Mouse (Mus musculus) cerebellum, postnatal 4 days (tissue): ENCODE measurements around the gene Hint1.

Experiments used
- DNase-seq, 2 experiments: peaks; one replicate each; pipeline ENCODE4 v3.0.0; 2022; ENCODE audit warnings: low spot score in 2 of 2, mixed read lengths in 1 of 2

Hint1 gene

DNA sequence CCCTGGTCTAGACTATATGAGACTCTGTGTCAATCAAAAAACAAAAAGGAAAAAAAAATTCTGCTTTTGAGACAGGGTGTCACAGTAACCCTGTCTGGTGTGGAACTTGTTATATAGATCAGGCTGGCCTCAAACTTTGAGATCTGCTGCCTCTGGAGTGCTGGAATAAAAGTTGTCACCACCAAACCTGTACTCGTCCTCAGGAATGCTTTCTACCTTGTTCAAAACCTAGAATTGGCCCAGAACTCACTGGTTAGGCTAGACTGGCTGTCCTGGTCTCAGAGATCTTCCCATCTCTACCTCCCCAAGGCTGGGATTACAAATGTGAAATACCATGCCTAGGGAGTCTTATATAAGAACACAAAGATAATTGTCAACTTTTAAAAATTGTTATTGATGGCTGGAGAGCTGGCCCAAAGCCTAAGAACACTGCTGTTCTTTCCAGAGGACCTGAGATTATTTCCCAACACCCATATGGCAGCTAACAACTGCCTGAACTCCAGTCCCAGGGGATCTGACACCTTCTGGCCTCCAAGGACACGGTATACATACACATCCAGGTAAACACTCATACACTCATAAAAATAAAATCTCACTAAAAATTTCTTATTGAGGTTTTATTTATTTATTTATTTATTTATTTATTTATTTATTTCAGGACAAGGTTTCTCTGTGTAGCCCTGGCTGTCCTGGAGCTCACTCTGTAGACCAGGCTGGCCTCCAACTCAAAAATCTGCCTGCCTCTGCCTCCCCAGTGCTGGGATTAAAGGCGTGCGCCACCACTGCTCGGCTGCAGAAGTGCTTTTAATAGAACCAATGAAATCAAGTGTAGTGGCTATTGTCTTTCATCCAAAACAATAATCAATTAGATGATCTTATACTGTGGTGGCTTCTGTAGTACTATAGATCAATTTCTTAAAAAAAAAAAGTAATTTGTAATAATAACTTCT is 4.4 kb upstream of the Hint1 start:
- no peak for DNase-seq

- peak in 1 of 2 experiments; percentile 59 for DNase-seq
Observed at GRCm38 (mm10) chr11:54862621-54863520, 3.3 kb upstream of the Hint1 start.

GRCm38 (mm10) chr11:54865330-54866085 is 675 bp upstream of the Hint1 start:
- DNase-seq: no peak

DNA sequence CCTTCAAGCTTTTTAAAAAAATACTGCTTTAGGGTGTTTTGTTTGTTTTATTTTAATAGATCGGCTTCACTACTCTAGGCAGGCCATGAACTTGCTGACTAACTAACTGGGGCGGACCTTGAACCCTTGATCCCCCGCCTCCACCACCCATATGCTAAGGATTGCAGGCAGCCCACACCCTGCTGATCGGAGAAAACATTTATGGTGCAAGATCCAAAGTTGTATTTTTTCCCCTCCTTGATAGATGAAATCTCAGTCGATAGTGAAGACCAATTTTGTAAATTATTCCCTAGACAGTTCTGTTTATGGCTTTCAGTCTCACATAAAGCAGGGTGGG is 834 bp downstream of the Hint1 start:
- DNase-seq: no peak

GRCm38 (mm10) chr11:54867903-54868434 is 1.8 kb downstream of the Hint1 start:
- DNase-seq: no peak

DNA sequence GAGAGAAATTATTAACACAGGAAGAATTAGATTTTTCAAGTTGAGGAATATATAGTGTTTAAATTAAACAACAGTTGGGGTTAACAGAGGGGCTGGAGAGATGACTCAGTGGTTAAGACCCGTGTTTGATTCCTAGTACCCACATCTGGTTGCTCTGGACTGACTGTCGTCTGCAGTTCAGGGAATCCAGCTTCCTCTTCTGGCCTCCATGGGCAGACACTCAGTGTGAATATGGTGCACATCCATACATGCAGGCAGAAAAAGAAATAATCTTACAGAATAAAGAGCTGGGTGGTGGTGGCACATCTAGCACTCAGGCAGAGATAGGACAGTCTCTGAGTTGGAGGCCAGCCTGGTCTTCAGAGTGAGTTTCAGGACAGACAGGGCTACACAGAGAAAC is 2.3 kb downstream of the Hint1 start:
- DNase-seq: no peak

DNA sequence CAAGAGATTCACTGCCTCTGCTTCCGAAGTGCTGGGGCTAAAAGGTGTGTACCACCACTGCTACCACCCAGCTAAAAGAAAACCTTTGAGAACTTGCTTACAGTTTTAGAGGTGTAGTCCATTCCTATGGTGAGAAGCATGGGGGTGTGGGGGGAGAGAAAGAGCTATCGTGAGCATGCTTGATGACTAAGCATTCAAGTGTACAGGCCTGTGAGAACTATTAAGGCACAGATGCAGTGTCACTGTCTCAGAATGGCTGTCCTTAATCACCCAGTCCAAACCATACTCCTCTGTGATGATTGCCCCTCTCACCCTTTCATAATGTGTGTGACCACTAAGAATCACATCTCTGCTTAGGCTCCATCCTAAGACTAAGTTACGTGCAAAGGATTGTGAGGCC is 3.1 kb downstream of the Hint1 start:
- no peak for DNase-seq

DNA sequence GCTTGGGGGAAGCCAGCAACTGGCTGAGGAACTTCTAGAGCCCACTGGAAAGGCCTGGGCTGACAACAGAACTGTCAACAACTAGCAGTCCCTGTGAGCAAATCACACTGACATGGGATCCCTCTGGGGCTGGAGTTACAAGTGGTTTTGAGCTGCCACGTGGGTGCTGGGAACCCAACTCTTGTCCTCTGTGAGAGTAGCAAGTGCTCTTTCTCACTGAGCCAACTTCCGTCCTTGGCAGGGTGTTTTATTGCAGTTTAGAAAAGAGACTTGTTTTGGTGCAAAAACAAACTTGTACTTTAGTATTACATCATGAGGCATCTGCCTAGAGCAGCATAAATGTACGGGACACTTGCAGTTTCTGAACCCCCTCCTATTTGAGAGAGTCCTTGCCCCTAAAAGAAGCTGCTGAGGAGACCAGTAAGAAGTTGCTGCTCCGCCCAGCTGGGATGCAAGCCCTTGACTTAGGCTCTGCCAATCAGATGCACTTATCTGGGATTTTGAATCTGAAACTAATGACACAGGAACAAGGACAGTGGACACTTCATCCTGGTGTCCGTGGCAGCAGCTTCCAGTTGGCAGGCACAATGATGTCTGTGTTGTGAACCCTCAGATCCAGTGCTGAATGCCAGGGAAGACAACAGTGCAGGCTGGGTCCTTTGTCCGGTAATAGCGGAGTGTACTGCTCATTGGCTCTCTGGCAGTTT is 5.8 kb downstream of the Hint1 start:
- no peak for DNase-seq

- no peak for DNase-seq
Observed at GRCm38 (mm10) chr11:54876031-54876430, 9.8 kb downstream of the Hint1 start.

DNA sequence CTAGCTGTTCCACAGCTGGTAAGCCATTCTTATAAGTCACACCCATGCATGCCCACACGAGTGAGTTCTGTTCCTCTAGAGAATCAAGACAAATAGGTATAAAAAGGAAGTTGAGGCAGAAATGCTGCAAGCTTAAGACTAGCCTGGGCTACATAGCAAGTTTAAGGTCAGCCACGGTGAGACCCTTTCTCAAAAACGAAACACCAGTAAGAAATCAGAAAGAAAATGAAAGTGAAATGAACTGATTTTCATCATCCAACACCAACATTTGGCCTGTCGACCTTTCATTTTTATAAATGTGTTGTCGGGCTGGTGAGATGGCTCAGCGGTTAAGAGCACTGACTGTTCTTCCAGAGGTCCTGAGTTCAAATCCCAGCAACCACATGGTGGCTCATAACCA is 12.7 kb downstream of the Hint1 start:
- no peak for DNase-seq

DNA sequence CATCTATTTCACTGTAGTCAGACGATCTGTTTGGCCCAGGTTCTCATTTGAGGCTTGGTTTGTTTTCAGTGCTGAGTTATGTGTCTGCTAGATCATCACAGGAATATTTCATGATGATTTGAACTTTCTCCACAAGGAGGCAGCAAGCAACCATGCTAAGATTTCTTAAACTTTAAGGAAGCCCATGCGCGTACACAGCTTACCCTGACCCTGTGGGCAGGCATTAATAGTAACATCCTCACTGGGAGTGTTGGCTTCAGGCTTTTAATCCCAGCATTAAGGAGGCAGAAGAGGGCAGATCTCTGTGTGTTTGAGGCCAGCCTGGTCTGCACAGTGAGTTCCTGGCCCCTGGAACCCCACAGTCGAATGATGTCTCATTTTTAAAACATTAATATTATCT is 13.3 kb downstream of the Hint1 start:
- DNase-seq: peak in 1 of 2 experiments; percentile 48

GRCm38 (mm10) chr11:54879922-54880321 is 13.7 kb downstream of the Hint1 start:
- no peak for DNase-seq

- DNase-seq: no peak
Observed at GRCm38 (mm10) chr11:54881051-54881474, 14.9 kb downstream of the Hint1 start.

DNA sequence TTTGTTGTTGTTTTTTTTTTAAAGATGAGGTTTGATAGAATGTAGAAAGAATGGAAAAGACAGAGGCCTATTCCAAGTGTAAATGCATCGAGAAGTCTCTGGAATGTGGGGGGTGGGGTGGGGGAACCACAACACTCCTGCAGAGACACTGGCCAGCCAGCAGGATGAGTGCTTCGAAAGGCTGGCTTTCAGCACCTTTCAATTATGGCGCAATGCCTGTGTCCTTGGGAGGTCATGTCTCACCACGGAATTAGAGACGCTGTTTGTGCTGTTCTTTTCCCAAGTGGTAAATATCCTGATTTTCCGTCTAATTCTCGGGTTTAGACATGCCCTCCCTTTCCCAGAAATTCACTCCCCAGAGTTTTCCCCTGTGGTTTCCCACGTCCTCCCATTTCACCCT is 16.5 kb downstream of the Hint1 start:
- DNase-seq: no peak

DNA sequence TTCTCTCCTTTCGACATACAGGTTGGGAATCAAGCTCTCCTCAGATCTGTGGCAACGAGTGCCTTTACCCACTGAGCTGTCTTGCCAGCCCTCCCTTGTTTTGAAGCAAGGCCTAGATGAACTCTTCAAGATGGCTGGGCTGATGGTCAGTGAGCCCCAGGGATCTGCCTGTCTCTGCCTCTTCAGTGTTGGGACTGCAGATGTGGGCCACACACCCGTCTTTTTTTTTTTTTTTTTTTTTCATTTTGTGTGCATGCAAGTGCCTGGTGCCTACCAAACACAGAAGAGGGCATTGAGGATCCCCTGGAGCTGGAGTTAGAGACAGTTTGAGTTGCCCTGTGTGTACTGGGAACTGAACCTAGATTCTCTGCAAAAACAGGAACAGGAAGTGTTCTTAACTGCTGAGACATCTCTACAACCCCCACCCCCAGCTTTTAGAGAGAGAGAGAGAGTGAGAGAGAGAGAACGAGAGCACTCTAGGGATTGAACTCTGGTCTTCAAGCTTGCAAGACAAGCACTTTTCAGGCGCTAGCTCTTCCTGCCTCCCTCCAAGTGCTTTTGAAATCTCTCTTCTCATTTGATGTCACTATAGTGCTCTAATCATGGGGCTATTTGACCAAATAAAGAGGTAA is 18.1 kb downstream of the Hint1 start:
- no peak for DNase-seq

DNA sequence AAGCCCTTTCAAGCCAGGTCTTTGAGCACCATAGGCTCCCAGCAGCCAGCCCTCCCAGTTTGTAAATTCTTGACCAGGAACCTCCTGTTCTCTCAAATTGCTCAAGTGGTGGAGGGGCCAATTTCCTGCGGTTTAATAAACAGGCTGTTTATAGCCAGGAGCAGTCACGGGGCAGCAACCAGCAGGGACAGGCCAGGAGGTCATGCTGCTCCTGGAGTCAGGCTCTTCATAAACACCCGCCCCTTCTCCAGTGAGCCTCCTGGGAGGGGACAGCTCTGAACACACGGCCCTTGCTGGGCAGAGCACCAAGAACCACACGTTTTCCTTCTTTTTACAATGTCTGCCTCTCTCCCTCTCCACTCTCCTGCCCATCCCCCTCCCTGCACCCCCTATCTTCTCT is 18.8 kb downstream of the Hint1 start:
- no peak for DNase-seq

GRCm38 (mm10) chr11:54885406-54885805 is 19.2 kb downstream of the Hint1 start:
- DNase-seq: no peak

DNA sequence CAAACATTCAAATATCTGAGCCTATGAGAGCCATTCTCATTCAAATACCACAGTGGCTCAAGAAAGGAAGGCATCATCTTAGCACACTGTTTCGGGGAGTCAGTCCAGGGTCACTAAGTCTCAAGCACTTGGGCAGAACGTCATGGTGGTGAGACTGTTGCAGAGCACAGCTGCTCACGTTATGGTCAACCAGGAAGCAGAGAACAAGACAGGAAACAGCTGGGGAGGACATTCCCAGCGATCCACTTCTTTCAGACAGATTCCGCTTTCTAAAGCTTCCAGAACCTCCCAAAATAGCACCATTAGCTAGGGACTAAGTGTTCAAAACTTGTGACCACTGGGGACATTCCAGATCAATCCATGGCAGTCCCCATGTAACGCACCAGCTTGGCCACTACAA is 21.7 kb downstream of the Hint1 start:
- no peak for DNase-seq

- no peak for DNase-seq
Observed at GRCm38 (mm10) chr11:54891341-54891740, 25.2 kb downstream of the Hint1 start.

DNA sequence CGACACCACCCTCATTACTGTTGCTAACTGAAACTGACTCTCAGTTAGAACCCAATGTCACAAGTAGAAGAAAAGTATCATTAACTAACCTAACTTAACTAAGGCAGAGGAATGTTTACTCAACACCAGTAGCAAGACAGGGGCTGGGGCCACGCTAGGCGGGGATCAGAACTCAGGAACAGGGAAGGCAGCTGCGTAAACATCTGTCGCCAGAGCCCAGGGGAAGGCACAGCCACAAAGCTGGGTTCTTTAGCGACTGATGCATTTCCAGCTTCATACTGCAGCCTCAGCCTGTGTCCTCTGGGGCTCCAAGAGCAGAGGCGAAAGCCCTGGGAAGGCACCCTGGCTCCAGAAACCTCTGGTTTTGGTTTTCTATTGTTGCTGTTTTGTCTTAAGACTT is 25.9 kb downstream of the Hint1 start:
- DNase-seq: no peak

DNA sequence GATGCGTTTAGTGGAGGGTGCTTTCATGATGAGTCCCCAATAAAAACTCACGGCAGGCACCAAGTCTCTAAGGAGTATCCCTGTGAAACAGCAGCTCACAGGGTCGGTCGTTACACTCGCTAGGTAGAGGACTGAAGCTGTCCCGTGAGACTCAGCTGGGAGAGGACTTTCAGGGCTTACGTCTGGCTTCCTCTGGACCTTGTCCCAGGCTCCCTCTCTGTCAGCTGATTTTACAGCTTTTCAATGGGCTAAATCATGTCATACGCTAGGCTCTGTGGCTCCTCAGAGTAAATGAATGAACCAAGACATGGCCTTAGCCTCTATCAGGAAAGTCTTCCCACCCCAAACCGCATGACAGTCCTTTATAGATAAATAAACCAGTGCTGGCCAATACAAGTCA is 28.4 kb downstream of the Hint1 start:
- DNase-seq: no peak
